ENCODE assay signal across 20 mouse cellular contexts in the genomic region with DNA sequence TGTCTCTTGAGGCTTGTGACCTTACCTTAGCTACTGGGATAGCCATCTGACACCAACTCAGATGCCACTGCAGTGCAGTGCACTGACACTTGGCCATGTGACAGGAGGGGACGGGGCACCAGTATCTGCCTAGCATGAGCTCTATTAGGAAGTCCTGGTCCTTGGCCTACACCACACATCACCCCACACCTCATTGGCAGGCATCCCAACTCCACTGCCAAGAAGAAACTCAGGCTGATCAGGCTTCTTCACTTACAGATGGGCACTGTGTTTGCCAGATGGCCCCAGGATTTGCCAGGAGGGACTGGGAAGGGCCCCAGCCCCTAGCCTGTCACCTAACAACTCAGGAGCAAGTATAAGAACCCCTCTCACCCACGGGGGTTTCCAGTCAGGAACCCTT. TPM values are rescaled to one million over a fixed set of nuclear protein-coding genes. Genes with fewer than 3 reads are reported as not detected.
A peak's percentile ranks its signal among the peaks of the same experiment; 100 is the strongest.
DNase-seq lines count a peak whose midpoint lies in the region; ATAC-seq lines count a peak whose summit lies in the region.
"Had no signal": no experiment of that assay in that cellular context is flagged by ENCODE, and none has a peak within 500 bp of the region (broad histone marks: within the 10 kb centered on the region; RNA-seq: fewer than 3 reads in every experiment).

No protein-coding gene starts in this region.

- no peak overlapping the region for H3K4me2 ChIP-seq in heart, embryonic 12.5 days
- H3K4me2 ChIP-seq: embryonic facial prominence, embryonic 12.5 days; hindbrain, embryonic 12.5 days; lung, embryonic 14.5 days; midbrain, embryonic 12.5 days had no signal

- H3K27ac ChIP-seq in heart, embryonic 12.5 days (ENCODE audit: poor library complexity, severe bottlenecking) = no peak overlapping the region
- H3K27ac ChIP-seq: embryonic facial prominence, embryonic 12.5 days; hindbrain, embryonic 12.5 days; macrophage; midbrain, embryonic 12.5 days had no signal

- DNase-seq in adrenal gland, postnatal 10 days = peak; percentile 65
- no peak for DNase-seq in adrenal gland, adult 8-10 months
- DNase-seq in heart, postnatal 4 days = peak; percentile 36
- peak; percentile 93 for DNase-seq in MN1 (ENCODE audit: low spot score)
- peak; percentile 89 to 95 for DNase-seq in gastrocnemius, adult 8-10 months (ENCODE audit: low spot score in 2 of 2)
- DNase-seq in spleen, postnatal 10 days (ENCODE audit: low spot score in 2 of 2) = no peak
- DNase-seq: kidney, postnatal 4 days; liver; lung, embryonic 14.5 days; thymus, adult 18-20 months had no signal

- ATAC-seq in heart, embryonic 12.5 days (ENCODE audit: insufficient number of reproducible peaks, low FRiP score) = no peak
- no peak for ATAC-seq in erythroid progenitor cell, adult 5-6 weeks (replicated peaks; ENCODE audit: low FRiP score, poor library complexity, severe bottlenecking)
- ATAC-seq: activated CD4-positive, CD25-positive, alpha-beta regulatory T cell, adult 4 months; Patski had no signal

- H3K9ac ChIP-seq in heart, embryonic 12.5 days = no peak overlapping the region
- H3K9ac ChIP-seq: embryonic facial prominence, embryonic 12.5 days; hindbrain, embryonic 12.5 days; lung, embryonic 14.5 days; midbrain, embryonic 12.5 days had no signal

- H3K4me1 ChIP-seq in heart, embryonic 12.5 days (replicated peaks) = peaks cover 25% of the 10 kb centered on the region

- H3K36me3 ChIP-seq in heart, embryonic 12.5 days = peaks cover 52% of the 10 kb centered on the region

- no peak overlapping the region for H3K4me3 ChIP-seq in heart, embryonic 12.5 days
- H3K4me3 ChIP-seq: embryonic facial prominence, embryonic 12.5 days; hindbrain, embryonic 12.5 days; midbrain, embryonic 12.5 days had no signal

- peaks cover 13% of the 10 kb centered on the region; the same call in 1 of the 2 replicates for H3K27me3 ChIP-seq in heart, embryonic 12.5 days (replicated peaks)
- H3K27me3 ChIP-seq: embryonic facial prominence, embryonic 12.5 days; hindbrain, embryonic 12.5 days; Patski had no signal

- no peaks in the 10 kb centered on the region for H3K9me3 ChIP-seq in heart, embryonic 12.5 days (replicated peaks)
- H3K9me3 ChIP-seq: embryonic facial prominence, embryonic 12.5 days; hindbrain, embryonic 12.5 days; midbrain, embryonic 12.5 days had no signal

- WGBS in heart, embryonic 12.5 days = 71% methylated on average over 2 of the region's 2 CpGs

RNA-seq across cellular contexts. Expression of gene Cers1, which starts 2.2 kb away (rescaled TPM):
- total RNA-seq in adrenal gland, postnatal 10 days (2021) = 1 to 10 TPM; 2.3 to 3.7 TPM
- total RNA-seq in adrenal gland, adult 8-10 months (2022) = 1 to 10 TPM; 2.8 to 5.3 (median 4.1) TPM
- total RNA-seq in heart, postnatal 4 days (2021) = under 1 TPM; 0.43 to 0.56 TPM
- polyA plus RNA-seq in heart, embryonic 12.5 days (2016; fragmentation: Nextera tagmentation; extraction: Ambion mirVana) = 2.1 and 2.5 TPM in 2 replicates
- total RNA-seq in gastrocnemius, adult 8-10 months (2022) = 10 to 100 TPM; 16.5 to 25.1 (median 20.2) TPM
- total RNA-seq in erythroid progenitor cell, adult 5-6 weeks (2015; ENCODE audit: low replicate concordance) = not detected in 2 replicates
- total RNA-seq in erythroid progenitor cell, adult 5-6 weeks (2017; ENCODE audit: low replicate concordance) = not detected in 2 replicates
- total RNA-seq: granulocyte monocyte progenitor cell, adult 5-6 weeks; neutrophil, adult 5-6 weeks had no signal
- polyA plus RNA-seq: activated CD4-positive, CD25-positive, alpha-beta regulatory T cell, adult 4 months; macrophage had no signal

RNA-seq across cellular contexts. Expression of gene Cope, which starts 11.1 kb away (rescaled TPM):
- total RNA-seq in adrenal gland, postnatal 10 days (2021) = 100 to 1,000 TPM; 203 to 216 TPM
- total RNA-seq in adrenal gland, adult 8-10 months (2022) = 100 to 1,000 TPM; 190 to 236 (median 226) TPM
- 100 to 1,000 TPM; 176 to 179 TPM for total RNA-seq in heart, postnatal 4 days (2021)
- 251 and 272 TPM in 2 replicates for polyA plus RNA-seq in heart, embryonic 12.5 days (2016; fragmentation: Nextera tagmentation; extraction: Ambion mirVana)
- total RNA-seq in gastrocnemius, adult 8-10 months (2022) = 100 to 1,000 TPM; 112 to 126 (median 121) TPM
- 78.6 and 122 TPM in 2 replicates for total RNA-seq in erythroid progenitor cell, adult 5-6 weeks (2015; ENCODE audit: low replicate concordance)
- 16.7 and 51.7 TPM in 2 replicates for total RNA-seq in erythroid progenitor cell, adult 5-6 weeks (2017; ENCODE audit: low replicate concordance)

RNA-seq across cellular contexts. Expression of gene Ddx49, which starts 11.1 kb away (rescaled TPM):
- 10 to 100 TPM; 63.4 to 67.7 TPM for total RNA-seq in adrenal gland, postnatal 10 days (2021)
- 10 to 100 TPM; 74.5 to 93.4 (median 86.3) TPM for total RNA-seq in adrenal gland, adult 8-10 months (2022)
- total RNA-seq in heart, postnatal 4 days (2021) = 10 to 100 TPM; 37.2 to 46.4 TPM
- polyA plus RNA-seq in heart, embryonic 12.5 days (2016; fragmentation: Nextera tagmentation; extraction: Ambion mirVana) = 32.8 and 34.3 TPM in 2 replicates
- 10 to 100 TPM; 25.8 to 35.3 (median 33.9) TPM for total RNA-seq in gastrocnemius, adult 8-10 months (2022)
- 2.5 and 9.2 TPM in 2 replicates for total RNA-seq in erythroid progenitor cell, adult 5-6 weeks (2015; ENCODE audit: low replicate concordance)
- 12.5 and 30.4 TPM in 2 replicates for total RNA-seq in erythroid progenitor cell, adult 5-6 weeks (2017; ENCODE audit: low replicate concordance)

RNA-seq across cellular contexts. Expression of gene Gdf1, which starts 16.2 kb away (rescaled TPM):
- total RNA-seq in adrenal gland, postnatal 10 days (2021) = 1 to 10 TPM in 1 of 2 experiments, under 1 TPM in 1; 0.88 to 1.2 TPM
- total RNA-seq in adrenal gland, adult 8-10 months (2022) = 1 to 10 TPM in 2 of 4 experiments, under 1 TPM in 2; 0.70 to 1.6 (median 1.1) TPM
- under 1 TPM in 1 of 2 experiments, not detected in 1; 0.60 TPM for total RNA-seq in heart, postnatal 4 days (2021)
- polyA plus RNA-seq in heart, embryonic 12.5 days (2016; fragmentation: Nextera tagmentation; extraction: Ambion mirVana) = 2.1 TPM in 2 replicates
- 1 to 10 TPM in 1 of 4 experiments, under 1 TPM in 1, not detected in 2; 0.75 to 2.7 TPM for total RNA-seq in gastrocnemius, adult 8-10 months (2022)
- total RNA-seq in erythroid progenitor cell, adult 5-6 weeks (2015; ENCODE audit: low replicate concordance) = not detected in 2 replicates
- total RNA-seq in erythroid progenitor cell, adult 5-6 weeks (2017; ENCODE audit: low replicate concordance) = not detected in 2 replicates
- total RNA-seq: granulocyte monocyte progenitor cell, adult 5-6 weeks; neutrophil, adult 5-6 weeks had no signal
- polyA plus RNA-seq: macrophage had no signal

RNA-seq across cellular contexts. Expression of gene Homer3, which starts 30.8 kb away (rescaled TPM):
- 10 to 100 TPM; 23.8 to 33.3 TPM for total RNA-seq in adrenal gland, postnatal 10 days (2021)
- 10 to 100 TPM; 18.7 to 38.9 (median 29.2) TPM for total RNA-seq in adrenal gland, adult 8-10 months (2022)
- total RNA-seq in heart, postnatal 4 days (2021) = 10 to 100 TPM; 36.2 to 36.4 TPM
- polyA plus RNA-seq in heart, embryonic 12.5 days (2016; fragmentation: Nextera tagmentation; extraction: Ambion mirVana) = 46.0 and 48.4 TPM in 2 replicates
- total RNA-seq in gastrocnemius, adult 8-10 months (2022) = 1 to 10 TPM; 3.1 to 4.4 (median 3.2) TPM
- 1.3 TPM in 1 of 2 replicates, not detected in the other for total RNA-seq in erythroid progenitor cell, adult 5-6 weeks (2015; ENCODE audit: low replicate concordance)
- not detected in 2 replicates for total RNA-seq in erythroid progenitor cell, adult 5-6 weeks (2017; ENCODE audit: low replicate concordance)

Comparison
In these comparisons a context has a peak if more than half of its experiments do, and no peak if none do; other contexts are left out.
1. DNase-seq: peak in adrenal gland, postnatal 10 days (single experiment), heart, postnatal 4 days (single experiment), MN1 (single experiment) and gastrocnemius, adult 8-10 months (2 of 2); none in adrenal gland, adult 8-10 months (single experiment) and spleen, postnatal 10 days (0 of 2).